Mouse (Mus musculus) right cerebral cortex, postnatal 10 days (tissue): Measurements from ENCODE around the gene Ergic1.

ENCODE experiments used
- DNase-seq, 2 experiments: peaks; one replicate each; pipeline ENCODE4 v3.0.0; 2021; ENCODE audit warnings: low spot score in 2 of 2

The Ergic1 gene

DNA sequence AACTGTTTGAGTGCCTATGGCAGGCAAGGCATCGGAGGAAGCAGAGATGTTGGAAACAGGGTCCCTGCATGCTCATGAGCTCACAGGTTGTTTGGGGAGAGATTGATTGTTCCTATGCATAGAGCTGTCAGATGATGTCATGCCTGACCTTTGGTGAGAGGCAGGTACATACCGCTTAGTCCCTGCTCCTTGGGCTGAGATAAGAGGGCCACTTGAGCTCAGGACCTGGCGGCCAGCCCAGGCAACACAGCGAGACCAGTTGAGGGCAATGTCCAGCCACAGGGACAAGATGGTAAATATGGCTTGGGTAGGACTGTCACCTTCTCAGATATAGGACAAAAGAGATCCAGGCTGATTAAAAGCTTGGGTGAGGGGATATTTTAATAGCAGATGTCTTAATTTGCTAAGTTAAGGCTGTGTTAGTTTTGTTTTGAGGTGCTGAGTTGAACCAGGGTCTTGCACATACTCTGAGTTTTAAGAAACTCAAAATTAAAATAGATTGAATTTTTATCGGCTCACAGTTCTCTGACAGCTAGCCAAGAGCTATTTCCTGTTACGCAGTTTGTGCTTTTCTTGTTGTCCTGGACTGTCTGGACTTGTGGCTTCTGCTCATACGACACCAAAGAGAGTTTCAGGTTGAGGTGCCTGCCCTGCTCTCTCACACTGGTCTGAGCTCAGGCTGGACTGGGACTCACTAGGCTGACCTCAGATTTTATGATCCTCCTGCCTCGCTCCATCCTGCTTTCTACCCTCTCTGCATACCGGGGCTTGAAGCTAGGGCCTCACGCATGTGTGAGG is 138.7 kb downstream of the Ergic1 start:
- DNase-seq = no peak

DNA sequence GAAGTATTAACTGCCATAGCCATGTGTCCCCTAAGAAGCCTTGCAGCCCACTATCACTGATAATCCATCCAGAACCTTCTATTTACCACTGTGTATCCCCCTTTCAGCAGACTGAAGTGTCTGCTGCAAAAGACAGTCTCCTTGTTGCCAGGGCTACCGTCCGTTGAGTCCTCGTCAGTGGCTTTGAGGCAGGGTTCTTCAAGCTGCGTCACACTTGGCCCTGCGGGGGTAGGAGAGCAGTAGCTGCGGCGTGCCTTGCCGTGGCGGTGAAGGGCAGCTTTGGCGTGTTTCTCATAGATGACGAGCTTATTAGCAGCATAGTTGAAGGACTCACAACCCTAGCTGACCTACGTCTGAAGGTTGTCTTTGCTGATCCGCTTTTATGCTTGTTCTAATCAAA is 140.3 kb downstream of the Ergic1 start:
- DNase-seq = no peak

DNA sequence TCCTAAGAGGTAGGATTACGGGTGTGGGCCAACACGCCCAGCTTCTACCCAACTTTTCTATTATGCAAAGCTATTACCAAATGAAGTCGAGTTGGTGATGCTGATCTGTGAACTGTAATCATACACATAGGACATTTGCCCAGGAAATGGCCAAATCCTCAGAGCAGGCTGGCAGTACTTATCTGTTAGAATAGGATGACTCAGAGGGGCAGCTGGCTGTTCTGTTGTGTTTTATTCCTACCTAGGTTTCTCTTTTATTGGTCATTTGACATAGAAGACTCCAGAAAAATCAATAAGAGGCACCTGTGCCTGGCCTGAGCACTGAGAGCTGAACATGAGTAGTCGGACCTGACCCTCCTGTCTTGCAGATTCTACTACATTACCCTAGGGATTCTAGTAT is 141.3 kb downstream of the Ergic1 start:
- DNase-seq = no peak

DNA sequence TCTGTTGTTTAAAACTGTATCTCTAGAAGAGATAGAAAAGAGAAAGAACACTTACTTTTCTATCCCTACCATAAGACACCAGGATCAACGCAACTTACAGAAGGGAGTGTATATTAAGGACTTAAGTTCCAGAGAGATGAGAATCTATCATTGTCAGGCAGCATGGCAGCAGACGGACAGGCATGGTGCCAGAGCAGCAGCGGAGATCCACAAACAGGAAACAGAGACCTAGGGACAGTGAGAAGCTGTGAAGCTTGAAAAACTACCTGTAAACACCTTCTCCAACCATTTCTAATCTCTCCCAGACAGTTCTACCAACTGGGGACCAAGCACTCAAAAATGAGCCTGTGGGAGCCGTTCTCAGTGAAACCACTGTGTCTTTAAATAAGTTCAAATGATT is 142.4 kb downstream of the Ergic1 start:
- no peak for DNase-seq

DNA sequence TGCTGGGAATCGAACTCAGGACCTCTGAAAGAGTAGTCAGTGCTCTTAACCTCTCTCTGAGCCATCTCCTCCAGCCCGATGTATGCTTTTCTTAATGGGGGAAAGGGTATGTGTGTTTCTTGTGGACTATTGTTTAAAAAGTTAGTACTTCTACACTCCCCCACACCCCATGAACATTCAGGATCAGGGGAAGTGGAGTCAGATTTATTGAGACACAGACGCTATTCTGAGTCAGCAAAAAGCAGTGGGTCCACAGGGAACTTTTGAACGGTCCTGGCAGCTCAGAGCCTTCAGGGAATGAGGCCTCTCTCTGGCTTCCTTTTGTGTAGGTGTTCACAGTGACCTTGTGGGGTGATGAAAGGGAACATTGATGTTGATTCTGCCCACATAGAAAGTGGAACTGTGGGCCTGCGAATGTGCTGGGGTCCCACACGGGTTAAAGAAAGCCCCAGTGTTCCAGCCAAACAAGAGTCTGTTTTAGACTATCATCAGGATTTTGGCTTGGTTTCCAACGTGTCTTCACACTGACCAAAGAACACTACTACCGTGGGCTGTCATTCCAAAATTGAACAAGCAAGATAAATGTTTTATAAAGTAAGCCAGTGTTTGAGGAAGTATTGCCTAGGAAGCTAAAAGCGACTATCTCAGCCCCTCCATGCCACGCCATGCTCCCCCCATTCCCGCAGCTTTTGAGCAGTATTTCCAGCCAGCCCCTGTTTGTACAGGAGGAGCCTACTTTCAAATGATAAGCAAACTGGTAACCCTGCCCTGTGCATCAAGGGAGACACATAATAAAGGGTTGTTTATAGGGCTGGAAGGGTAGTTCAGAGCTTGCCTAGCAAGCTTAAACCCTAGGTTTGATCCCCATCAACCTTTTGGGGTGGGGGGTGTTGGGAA is 144.4 kb downstream of the Ergic1 start:
- DNase-seq = peak; percentile 39 to 53
